8 mouse cellular contexts compared by ENCODE assay signal in genomic region chrX:142305010-142305868, GRCm38 (mm10). TPM values are rescaled to one million over a fixed set of nuclear protein-coding genes. Genes with fewer than 3 reads are reported as not detected.
DNase-seq lines count a peak whose midpoint lies in the region; ATAC-seq and TF ChIP-seq lines count a peak whose summit lies in the region.

No protein-coding gene starts in this region.

- H3K4me1 ChIP-seq in lung, postnatal 0 days (ENCODE audit: insufficient read depth, low read depth, low read length), result no peaks in the 10 kb centered on the region
- H3K4me1 ChIP-seq in intestine, embryonic 15.5 days (replicated peaks), result peaks cover 3% of the 10 kb centered on the region; the same call in 1 of the 2 replicates
- peaks cover 8% of the 10 kb centered on the region; the same call in 1 of the 2 replicates for H3K4me1 ChIP-seq in midbrain, embryonic 15.5 days

- no peak for TF ChIP-seq EP300 in lung, postnatal 0 days (IDR thresholded peaks at IDR 0.05)

- no peaks in the 10 kb centered on the region for H3K27me3 ChIP-seq in lung, postnatal 0 days (replicated peaks; ENCODE audit: insufficient read depth, low read length)
- peaks cover 10% of the 10 kb centered on the region for H3K27me3 ChIP-seq in intestine, embryonic 15.5 days (replicated peaks)
- H3K27me3 ChIP-seq in midbrain, embryonic 15.5 days (replicated peaks), result peaks cover 12% of the 10 kb centered on the region

- no peak for DNase-seq in cerebellum, adult 8-10 months
- DNase-seq in lung, postnatal 0 days (ENCODE audit: low spot score), result no peak
- no peak for DNase-seq in lung, postnatal 10 days
- no peak for DNase-seq in adrenal gland, adult 8-10 months
- DNase-seq in urinary bladder, adult 2 months (ENCODE audit: low spot score), result no peak

- 0 out of 2 replicates have a peak overlapping the region, but pooled peaks have one; percentile 5 for H3K4me3 ChIP-seq in lung, postnatal 0 days (ENCODE audit: low read depth, low read length)
- H3K4me3 ChIP-seq in intestine, embryonic 15.5 days (replicated peaks), result peak overlapping the region; percentile 29
- peak overlapping the region; percentile 21 for H3K4me3 ChIP-seq in midbrain, embryonic 15.5 days

- H3K9ac ChIP-seq in lung, postnatal 0 days (replicated peaks; ENCODE audit: low read depth), result no peak overlapping the region
- H3K9ac ChIP-seq in intestine, embryonic 15.5 days, result no peak overlapping the region
- peak overlapping the region; percentile 14; the same call in 1 of the 2 replicates for H3K9ac ChIP-seq in midbrain, embryonic 15.5 days

- 36% methylated on average over 35 of the region's 35 CpGs for WGBS in lung, postnatal 0 days
- WGBS in intestine, embryonic 15.5 days, result 49% methylated on average over 35 of the region's 35 CpGs
- WGBS in midbrain, embryonic 15.5 days, result 31% methylated on average over 35 of the region's 35 CpGs

- H3K36me3 ChIP-seq in lung, postnatal 0 days (ENCODE audit: insufficient read depth, low read length), result no peaks in the 10 kb centered on the region
- H3K36me3 ChIP-seq in intestine, embryonic 15.5 days, result no peaks in the 10 kb centered on the region
- no peaks in the 10 kb centered on the region for H3K36me3 ChIP-seq in midbrain, embryonic 15.5 days (replicated peaks)

- TF ChIP-seq CTCF in lung, postnatal 0 days (IDR thresholded peaks at IDR 0.05), result no peak

- no peak overlapping the region for H3K27ac ChIP-seq in lung, postnatal 0 days (ENCODE audit: low read length)
- H3K27ac ChIP-seq in intestine, embryonic 15.5 days, result no peak overlapping the region
- peak overlapping the region; percentile 42 for H3K27ac ChIP-seq in midbrain, embryonic 15.5 days

- H3K4me2 ChIP-seq in lung, postnatal 0 days (replicated peaks; ENCODE audit: low read depth, low read length), result peak overlapping the region; percentile 46
- H3K4me2 ChIP-seq in intestine, embryonic 15.5 days (replicated peaks), result peak overlapping the region; percentile 57
- peak overlapping the region; percentile 47 for H3K4me2 ChIP-seq in midbrain, embryonic 15.5 days

- peak; percentile 6; the same call in 1 of the 2 replicates for ATAC-seq in cerebellum, adult (ENCODE audit: insufficient number of reproducible peaks, low FRiP score, low TSS enrichment)
- ATAC-seq in lung, postnatal 0 days, result no peak
- peak; percentile 56 for ATAC-seq in intestine, embryonic 15.5 days
- ATAC-seq in midbrain, embryonic 15.5 days (replicated peaks), result peak; percentile 86

- H3K9me3 ChIP-seq in lung, postnatal 0 days (ENCODE audit: low read length), result no peaks in the 10 kb centered on the region
- H3K9me3 ChIP-seq in intestine, embryonic 15.5 days, result no peaks in the 10 kb centered on the region
- H3K9me3 ChIP-seq in midbrain, embryonic 15.5 days, result no peaks in the 10 kb centered on the region

RNA-seq across cellular contexts. Expression of gene Kcne1l, which starts 0.9 kb away (rescaled TPM):
- 3.0 TPM in 2 replicates for polyA plus RNA-seq in lung, postnatal 0 days (2015; fragmentation: Nextera tagmentation; extraction: Ambion mirVana)
- 30.2 and 35.5 TPM in 2 replicates for polyA plus RNA-seq in intestine, embryonic 15.5 days (2015; fragmentation: Nextera tagmentation; extraction: Ambion mirVana)
- polyA plus RNA-seq in midbrain, embryonic 15.5 days (2015; fragmentation: Nextera tagmentation; extraction: Ambion mirVana), result 21.5 and 25.0 TPM in 2 replicates
- total RNA-seq in adrenal gland, adult 8-10 months (2022), result under 1 TPM in 3 of 4 experiments, not detected in 1; 0.26 to 0.86 (median 0.37) TPM
- polyA plus RNA-seq in urinary bladder, adult 2 months (2012; rRNA removed), result 0.83 and 0.97 TPM in 2 replicates
